Mouse (Mus musculus) brain, adult 2 months (tissue): ENCODE results near the gene Syncrip.

Experiments used
- DNase-seq: peaks from one replicate; pipeline ENCODE4 v3.0.0; 2011; ENCODE audit warnings: low read depth, low spot score

Syncrip gene

DNA sequence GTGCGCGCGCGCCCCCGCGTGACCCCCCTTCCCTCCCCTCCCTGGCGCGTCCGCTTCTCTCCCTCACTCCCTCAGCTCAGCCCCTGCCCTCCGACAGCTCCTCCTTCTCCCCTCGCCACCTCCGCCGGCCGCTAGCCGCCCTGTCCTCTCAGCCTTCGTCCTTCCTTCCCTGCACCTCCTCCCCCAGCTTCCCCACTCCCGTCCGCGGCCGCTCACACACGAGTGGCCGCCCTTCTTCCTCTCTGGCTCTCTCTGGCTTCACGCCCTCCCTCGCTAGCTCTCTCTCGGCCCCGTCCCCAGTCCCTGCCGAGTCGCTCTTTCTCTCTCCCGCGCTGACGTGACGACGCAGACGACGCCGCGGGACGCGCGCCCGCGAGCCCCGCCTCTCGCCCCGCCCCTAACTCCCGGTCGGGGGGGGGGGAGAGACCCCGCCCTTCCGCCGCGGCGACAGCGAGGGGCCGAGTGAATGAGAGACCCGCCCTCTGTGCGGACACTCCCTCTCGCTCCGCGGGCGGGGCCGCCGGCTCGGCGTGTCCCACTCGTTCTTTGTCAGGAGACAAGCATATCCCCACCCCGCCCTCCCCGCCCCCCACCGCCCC, at the start of gene Syncrip:
Gene Syncrip (minus strand): TSS at position 345 of the 599 bp plus-strand sequence.
- peak; percentile 97 for DNase-seq

DNA sequence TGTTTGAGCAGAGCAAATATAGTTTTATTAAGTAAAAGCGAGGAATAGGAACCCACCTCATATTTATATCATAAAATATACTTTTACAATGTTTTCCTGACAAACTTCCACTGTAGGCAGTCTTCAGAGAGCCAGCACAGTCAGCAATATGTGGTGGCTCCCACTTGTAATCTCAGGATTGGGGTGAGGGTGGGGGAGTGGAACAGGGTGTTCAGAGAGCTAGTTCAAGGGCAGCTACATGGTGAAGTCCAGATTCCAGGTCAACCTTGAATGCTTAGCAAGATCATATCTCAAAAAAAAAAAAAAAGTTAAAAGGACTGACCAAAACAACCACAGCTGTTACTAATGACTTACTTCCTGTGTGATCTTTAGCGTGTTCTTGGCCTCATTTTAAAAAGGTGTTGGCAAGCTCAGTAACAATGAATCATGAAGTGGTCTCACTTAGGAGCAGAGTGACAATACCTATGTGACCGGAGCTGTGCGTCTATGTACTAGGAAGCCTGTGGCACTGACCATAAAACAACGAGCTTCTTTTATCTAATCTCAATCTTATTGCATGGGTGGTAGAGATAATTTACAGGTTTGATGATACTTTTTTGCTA, 47.7 kb upstream of the Syncrip start:
- DNase-seq: no peak

DNA sequence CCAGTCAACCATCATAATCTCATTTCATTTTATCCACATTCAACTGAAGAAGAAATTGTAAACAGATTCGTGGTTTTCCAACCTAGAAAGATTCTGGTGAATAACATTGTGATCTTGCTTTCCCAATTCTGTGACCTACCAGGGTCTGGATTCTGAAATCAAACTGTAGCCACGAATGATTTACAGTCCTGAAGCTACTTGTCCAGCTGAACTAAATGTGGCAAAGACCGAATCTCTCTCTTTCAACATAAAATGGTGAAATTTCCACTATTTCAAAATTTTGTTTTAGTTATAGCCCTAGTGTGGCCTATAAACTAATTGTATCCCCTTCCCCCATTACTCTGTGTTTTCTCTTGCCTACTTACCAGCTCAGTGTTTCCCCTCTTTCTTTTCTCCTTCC, 47.2 kb upstream of the Syncrip start:
- no peak for DNase-seq

DNA sequence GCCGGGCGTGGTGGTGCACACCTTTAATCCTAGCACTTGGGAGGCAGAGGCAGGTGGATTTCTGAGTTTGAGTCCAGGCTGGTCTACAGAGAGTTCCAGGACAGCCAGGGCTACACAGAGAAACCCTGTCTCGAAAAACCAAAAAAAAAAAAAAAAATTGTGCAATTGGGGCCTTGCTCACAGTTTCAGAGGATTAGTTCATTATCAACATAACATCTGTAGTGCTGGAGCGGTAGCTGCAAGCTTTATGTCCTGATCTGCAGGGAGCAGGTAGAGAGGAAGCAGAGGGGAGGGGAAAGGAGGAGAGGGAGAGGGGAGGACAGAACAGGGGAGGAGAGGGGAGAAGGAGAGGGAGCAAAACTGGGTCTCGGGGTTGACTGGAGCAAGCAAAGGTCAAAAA, 46.4 kb upstream of the Syncrip start:
- DNase-seq: no peak

DNA sequence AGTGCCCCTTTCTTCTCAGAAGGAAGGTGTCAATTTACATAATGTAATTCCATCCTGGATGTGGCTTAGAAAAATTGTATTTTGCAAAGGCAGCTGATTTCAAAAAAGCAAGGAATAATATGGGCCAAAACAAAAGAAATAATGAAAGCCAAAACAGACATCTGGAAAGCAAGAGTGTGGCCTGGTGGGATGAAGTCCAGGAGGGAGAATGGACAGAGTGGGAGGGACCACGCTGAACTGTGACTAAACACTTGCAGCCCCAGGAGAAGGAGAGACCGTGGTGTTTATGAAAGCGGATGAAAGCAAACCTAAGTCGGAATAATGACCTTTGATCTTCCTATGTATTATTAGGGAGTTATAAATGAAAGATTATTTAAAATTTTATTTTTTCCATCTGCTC, 45.6 kb upstream of the Syncrip start:
- no peak for DNase-seq

DNA sequence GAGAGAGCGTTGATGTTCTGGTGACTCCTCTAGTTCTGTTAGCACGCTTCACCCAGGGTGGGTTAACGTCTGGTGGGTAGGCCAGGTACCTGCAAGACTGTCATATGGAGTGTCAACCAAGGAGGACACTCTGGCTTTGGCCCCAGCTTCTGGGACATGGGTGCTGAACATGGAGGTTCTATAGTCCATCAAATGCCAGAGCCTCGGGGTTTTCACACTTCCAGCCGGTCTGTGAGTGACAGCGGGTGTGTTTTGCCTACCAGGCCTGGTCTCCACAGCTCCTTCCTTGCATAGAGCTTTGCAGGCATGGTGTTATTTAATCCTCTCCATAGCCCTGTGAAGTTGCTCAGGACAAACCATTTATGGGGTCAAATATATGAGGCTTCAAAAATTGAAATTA, 43.0 kb upstream of the Syncrip start:
- no peak for DNase-seq

DNA sequence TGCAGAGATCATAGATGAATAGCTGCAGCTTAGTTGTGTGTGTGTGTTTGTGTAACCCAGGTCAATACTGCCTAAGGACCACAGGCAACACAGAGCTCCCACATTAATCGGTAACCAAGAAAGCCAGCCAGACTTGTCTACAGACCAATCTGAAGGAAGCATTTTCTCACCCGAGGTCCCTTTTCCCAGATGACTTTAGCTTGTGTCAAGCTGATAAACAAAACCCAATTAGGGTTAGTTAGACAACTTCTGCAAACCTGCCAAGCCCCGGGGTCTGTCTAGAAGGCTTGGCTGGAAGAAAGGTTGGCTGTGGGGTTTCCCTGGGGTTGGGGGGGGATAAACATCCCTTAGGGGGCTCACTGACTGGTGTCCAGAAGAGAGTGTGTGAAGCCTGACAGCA, 42.4 kb upstream of the Syncrip start:
- no peak for DNase-seq

DNA sequence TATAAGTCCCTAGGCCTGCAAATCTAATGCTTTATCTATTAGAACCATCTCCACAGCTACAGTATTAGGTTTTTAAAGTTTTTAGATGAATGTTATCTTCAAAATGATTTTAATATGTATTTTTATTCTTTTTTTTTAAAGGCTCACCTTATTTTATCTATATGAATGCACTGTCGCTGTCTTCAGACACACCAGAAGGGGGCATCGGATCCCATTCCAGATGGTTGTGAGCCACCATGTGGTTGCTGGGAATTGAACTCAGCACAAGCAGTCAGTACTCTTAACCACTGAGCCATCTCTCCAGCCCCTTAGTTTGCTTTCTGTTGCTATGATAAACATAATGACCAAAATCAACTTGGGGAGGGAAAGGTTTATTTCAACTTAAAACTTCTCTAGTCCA, 42.0 kb upstream of the Syncrip start:
- DNase-seq: no peak

DNA sequence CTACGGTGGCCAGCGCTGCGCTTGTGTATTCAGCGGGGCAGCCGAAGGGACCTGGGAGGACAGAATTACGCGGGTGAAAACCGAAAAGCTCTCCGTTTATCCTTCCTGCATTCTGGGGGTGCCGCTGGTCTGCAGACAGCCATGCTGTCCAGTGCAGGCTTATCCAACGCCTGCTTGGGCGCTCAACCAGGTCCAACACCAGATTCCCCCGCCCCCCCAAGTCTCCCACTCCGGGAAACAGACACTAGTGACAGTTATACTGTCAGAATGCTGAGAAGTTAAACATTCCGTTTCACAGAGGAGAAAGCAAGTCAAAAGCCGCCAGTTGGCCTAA, 40.9 kb upstream of the Syncrip start:
- DNase-seq: no peak

DNA sequence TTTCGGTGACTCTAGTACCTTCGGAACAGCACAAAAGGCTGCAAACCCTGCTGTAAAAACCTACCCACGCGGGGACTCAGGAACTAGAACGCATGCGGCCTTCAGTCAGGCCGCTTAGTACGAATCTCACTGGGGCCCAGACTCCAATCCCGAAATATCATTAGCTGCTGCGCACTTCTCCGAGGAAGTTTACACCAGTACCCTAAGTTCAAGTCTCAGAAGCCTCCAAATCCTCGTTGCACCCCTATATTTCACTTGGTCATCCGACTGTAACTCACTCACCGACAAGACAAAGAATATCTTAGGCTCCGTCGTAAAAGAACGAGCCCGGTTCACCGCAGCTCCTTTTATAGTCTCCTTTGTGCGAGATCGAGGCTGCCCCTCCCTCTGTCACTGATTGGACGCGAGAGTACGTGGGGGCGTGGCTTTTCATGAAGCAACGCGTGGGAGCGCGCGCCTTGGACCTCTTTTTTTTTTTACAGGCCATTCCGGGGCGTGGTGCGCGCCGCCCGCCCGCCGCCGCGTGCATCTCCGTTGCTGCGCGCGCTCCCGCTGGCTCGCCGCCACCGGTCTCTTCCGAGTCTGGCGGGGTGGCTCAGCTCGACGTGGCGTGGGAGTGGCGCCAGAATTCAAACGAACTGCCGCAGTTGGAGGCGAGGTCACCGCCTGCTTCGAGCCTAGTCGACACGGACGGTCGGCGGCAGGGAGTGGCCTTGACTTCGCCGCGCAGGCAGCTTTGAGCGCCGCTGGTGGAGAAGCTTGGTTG, 40.4 kb upstream of the Syncrip start:
- peak; percentile 98 for DNase-seq

DNA sequence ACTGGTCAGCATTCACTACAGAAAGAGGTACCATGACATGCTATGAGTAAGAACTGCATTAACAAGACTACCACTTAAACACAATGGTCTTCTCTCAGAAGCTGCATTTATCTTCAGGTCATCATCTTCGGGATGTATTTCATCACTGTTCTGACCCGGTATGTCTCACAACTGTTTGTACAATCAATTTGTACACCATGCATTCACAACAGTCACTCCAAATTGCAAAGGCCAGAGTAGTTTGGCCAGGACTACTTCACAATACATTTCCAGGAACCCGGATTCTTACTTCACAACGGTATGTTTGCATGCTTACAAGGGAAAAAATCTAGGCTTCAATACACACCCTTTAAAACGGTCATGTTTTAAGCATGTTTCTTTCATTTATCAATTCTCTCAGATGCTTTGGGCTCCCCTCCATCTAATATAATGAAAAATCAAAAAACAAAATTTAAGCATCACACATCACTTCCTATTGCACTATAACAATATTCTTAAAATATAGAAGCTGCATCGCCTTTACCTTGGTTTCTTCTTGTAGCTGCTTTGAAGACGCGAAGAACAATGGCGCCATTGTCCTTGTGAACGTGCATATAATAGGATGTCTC, 39.7 kb upstream of the Syncrip start:
- peak; percentile 29 for DNase-seq

DNA sequence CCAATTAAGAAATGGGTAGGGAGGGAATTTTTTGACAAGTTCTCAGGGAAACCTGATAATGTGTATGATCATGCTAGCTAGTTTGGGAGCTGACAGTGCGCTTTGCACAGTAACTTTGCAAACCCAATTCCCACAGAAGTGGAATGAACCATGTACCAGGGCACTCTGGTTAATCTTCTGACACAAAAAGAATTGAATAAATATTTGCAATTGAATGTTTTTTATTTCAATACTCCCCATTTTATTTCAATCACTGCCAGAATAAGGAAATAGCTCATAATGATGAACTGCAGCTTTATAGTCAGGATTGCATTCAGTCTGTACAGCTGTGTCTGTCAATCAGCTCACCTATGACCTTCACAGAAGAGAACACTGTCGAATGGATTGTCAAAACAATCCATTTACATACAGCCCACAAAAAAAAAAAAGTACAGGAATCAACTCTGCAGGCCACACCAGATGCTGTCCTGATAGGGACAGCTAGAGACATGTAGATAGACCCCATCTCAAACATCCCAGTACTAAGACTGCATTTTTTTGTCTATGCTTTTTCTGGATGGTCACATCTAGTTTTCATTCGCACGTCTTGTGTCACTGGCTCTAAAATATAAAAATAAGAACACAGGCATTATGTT, 38.6 kb upstream of the Syncrip start:
- DNase-seq: no peak

DNA sequence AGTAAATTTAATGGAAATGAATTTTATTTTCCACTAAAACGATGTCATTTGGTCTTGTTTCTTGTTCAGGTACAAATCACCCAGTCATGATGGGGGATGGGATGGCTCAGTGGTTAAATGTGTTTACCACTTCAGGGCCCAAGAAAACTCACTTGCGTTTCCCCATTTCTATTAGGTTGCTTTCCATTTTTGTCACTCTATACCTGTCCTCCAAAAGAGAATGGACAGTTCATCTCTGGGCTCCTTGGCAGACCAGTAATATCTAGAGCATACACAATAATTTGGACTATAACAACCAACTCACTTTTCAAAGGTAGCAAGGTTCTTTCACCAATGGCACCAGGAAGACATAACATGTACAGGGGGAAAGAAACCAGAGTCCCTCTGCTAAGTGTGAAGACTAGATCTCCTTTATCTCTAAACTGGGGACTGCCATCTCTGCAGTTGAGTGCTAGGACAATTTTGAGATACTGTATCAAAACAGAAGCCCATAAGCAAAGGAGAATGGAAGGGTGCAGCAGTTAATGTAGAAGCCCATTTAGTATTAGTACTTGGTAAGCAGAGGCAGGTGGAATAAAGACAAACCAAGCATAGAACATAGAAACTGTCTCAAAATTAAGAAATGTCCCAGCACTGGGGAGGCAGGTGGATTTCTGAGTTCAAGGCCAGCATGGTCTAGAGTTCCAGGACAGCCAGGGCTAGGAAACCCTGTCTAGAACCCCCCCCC, 37.9 kb upstream of the Syncrip start:
- DNase-seq: no peak

DNA sequence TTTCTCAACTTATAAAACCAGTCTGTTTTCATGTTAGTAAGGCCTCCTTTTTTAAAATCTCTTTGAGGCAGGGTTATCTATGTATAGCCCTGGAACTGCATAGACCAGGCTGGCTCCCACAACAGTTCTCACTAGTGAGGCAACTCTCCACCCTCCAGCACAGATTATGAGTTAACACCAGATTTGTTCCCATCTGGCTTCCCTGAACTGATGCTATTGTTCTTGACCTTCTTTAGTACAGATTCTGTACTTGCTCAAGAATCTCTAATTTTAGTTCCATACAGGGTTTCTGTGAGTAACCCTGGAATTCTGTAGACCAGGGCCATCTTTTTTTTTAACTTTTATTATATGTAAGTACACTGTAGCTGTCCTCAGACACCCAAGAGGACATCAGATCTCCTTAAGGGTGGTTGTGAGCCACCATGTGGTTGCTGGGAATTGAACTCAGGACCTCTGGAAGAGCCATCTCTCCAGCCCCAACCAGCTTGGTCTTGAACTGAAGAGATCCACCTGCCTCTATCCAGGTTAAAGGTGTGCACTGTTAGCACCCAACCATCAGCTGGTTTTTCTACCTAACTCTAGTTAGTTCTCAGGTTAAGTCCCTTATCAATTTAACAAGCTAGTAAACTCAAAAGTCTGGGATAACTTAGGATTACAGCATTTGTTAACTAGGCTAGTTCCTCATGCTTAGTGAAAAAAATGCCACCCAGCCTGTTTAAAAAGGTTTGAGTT, 37.2 kb upstream of the Syncrip start:
- DNase-seq: peak; percentile 12

DNA sequence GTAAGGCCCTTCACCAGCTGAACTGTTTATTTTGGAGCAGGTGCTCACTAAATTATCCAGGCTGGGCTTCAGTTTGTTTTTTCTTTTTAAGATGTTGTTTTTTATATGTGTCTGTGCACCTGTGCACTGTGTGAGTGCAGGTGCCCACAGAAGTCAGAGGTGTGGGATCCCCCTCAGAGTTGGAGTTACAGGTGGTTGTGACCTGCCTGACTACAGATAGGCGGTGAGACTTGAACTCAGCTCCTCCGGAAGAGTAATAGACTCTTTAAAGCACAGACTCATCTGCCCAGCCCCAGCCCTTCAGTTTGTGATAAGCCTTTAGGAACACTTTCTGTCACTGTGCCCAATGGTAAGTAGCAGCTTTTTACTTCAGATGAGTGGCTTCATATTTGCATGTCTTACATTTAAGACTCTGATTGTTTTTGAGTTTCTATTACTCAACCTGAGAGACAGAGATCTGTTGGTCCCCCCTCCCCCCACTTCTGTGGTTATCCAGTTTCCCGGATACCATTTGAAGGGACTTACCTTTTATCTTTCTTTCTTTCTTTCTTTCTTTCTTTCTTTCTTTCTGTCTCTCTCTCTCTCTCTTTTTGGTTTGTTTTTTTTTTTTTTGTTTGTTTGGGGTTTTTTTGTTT, 34.1 kb upstream of the Syncrip start:
- no peak for DNase-seq

DNA sequence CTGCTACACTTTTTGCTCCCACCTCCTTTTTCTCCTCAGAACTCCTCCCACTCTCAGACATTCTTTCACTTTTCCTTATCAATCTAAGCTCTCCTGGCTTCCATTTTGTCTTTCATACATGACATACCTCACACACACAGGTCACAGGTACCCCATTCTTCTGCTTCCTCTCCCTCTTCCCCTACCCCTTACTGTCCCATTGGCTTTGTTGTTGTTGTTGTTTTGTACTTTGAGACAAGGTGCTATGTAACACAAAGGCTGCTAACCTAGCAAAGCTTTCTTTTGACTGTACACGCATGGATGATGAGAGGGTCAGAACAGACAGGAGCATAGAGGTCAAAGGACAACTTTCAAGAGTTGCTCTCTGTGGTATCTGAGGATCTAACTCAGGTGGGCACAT, 33.2 kb upstream of the Syncrip start:
- no peak for DNase-seq

DNA sequence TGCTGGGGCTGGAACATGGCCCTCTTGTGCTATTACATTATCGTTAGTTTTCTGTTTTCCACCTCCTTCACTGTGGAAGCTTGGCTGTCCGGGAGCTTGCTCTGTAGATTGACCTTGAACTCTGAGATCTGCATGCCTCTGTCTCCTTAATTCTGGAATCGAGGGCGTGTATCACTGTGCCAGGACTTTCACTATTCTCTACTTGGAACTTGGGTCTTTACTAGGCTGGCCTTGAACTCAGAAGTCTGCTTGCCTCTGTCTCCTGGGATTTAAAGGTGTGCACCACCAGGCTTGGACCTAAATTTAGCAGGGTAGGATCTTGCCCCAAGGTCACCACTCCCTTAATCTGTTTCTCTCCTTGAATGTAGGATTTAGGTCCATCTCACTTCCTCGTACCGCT, 19.5 kb upstream of the Syncrip start:
- DNase-seq: no peak

DNA sequence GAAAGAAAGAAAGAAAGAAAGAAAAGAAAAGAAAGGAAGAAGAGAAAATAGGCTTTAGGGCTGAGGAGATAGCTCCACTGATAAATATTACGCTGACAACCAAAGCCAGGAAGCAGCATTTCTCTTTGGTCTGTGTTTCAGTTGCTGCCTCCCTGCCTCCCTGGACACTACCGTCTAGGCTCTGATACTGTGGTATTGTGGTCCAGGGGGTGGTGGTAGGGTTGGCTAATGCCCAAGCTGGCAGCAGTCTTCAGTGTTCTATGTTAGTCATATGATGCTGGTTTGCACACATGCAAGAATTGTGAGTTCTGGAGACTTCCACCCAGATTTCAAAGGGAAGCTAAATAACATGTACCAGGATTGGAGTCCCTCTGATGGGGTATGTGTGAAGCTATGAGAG, 17.7 kb upstream of the Syncrip start:
- no peak for DNase-seq

DNA sequence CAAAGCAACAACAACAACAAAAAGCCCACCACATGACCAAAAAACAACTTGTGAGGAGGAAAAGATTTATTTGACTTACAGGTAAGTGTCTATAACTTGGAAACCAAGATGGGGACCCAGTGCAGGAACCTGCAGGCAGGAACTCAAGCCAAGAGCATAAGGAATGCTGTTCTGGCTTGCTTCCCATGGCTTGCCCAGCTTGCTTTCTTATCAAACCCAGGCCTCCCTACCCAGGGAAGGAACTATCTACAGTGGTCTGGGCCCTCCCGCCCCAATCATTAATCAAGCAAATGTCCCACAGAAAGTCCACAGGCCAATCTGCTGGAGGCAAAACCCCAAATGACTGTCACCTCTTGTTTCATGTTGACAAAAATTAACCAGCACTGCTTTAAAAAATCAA, 10.1 kb upstream of the Syncrip start:
- no peak for DNase-seq

DNA sequence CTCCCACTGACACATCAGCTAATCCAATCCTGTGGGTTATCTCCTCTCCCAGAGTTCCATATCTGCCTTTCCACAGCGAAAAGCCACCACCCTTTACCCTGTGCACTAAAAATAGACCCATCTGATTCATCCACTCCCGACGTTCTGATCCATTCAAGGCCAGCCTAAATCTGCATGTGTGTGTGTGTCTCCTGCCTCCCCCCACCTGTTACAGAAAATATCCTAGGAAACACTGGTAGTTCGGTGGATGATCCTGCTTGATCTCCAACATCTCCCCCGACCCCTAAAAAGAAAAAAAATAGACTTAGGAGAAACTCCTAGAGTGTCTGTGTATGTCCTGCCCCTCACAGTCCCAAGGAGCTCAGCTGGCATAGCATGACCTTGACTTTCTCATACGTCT, 2.2 kb upstream of the Syncrip start:
- peak; percentile 20 for DNase-seq
